Mouse (Mus musculus): Measurements from ENCODE around the gene Col13a1.

DNA sequence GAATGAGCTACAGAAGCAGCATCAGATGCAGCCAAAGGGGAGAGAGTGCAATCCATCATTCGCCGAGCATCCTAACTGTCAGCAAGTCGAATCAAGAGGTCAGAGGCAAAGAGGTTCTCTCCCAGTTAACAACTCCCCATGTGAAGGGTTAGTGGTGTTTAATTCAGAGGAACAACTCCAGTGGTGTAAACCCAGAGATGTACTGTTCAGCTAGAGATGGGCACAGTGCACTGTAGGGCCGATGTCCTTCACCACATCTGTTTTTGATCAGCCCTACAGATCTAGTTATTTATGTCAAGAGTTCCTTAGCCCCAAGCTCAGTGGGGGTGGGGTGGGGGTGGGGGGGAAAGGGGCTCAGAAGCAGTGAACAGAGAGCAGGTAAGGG lies 155.2 kb downstream of the Col13a1 start:
- TF ChIP-seq POLR2A (IDR thresholded peaks at IDR 0.05; ENCODE audit: insufficient read depth, low read depth, low read length) (no peak), CTCF (IDR thresholded peaks at IDR 0.05; ENCODE audit: insufficient read depth, low read depth, low read length) (no peak)
